Mouse (Mus musculus) myocyte (in vitro differentiated cells): Measurements from ENCODE around the gene Clrn3. TPM values are rescaled to one million over a fixed set of nuclear protein-coding genes. Genes with fewer than 3 reads are reported as not detected.

Source experiments
- H3K27me3 ChIP-seq: one replicate; pipeline ENCODE4 v1.6.1; 2011; ENCODE audit not compliant: control insufficient read depth, insufficient read depth, insufficient read length
- H3K36me3 ChIP-seq: one replicate; pipeline ENCODE4 v1.6.1; 2011; ENCODE audit not compliant: control insufficient read depth, insufficient read depth
- H3K4me2 ChIP-seq: one replicate; pipeline ENCODE4 v1.6.1; 2011; ENCODE audit warnings: low read depth, control low read depth
- H3K4me3 ChIP-seq: one replicate; pipeline ENCODE4 v1.5.1; 2011; ENCODE audit warnings: mild to moderate bottlenecking, control low read depth, moderate library complexity
- H3K79me2 ChIP-seq: one replicate; pipeline ENCODE4 v1.6.1; 2011; ENCODE audit not compliant: control insufficient read depth, insufficient read depth
- H3ac ChIP-seq: one replicate; pipeline ENCODE4 v1.6.1; 2011; ENCODE audit not compliant: control insufficient read depth, insufficient read length
- CEBPB ChIP-seq: IDR thresholded peaks from 2 replicates; pipeline ENCODE4 v1.6.1; 2011; ENCODE audit warnings: mild to moderate bottlenecking, moderate library complexity; ENCODE audit not compliant: poor library complexity, insufficient read depth, severe bottlenecking
- E2F4 ChIP-seq: IDR thresholded peaks from one replicate; pipeline ENCODE4 v1.6.1; 2011; ENCODE audit warnings: mild to moderate bottlenecking, control low read depth, moderate library complexity; ENCODE audit not compliant: insufficient read depth
- MAX ChIP-seq: IDR thresholded peaks from one replicate; pipeline ENCODE4 v1.6.1; 2011; ENCODE audit warnings: low read depth, mild to moderate bottlenecking, control low read depth
- MYOD1 ChIP-seq, 3 experiments: IDR thresholded peaks; one replicate each; pipeline ENCODE4 v1.6.1; 2011; ENCODE audit warnings: control low read depth in 2 of 3, low read depth in 2 of 3, mild to moderate bottlenecking in 2 of 3, moderate library complexity in 1 of 3; ENCODE audit not compliant: insufficient read length in 2 of 3, control insufficient read depth in 1 of 3
- MYOG ChIP-seq, 3 experiments: IDR thresholded peaks; one replicate each; pipeline ENCODE4 v1.6.1; 2011; ENCODE audit warnings: control low read depth in 2 of 3, low read depth in 2 of 3, mild to moderate bottlenecking in 2 of 3; ENCODE audit not compliant: insufficient read length in 2 of 3, control insufficient read depth in 1 of 3, insufficient read depth in 1 of 3
- POLR2A ChIP-seq: IDR thresholded peaks from one replicate; pipeline ENCODE4 v1.6.1; 2011; ENCODE audit warnings: low read depth, mild to moderate bottlenecking, control low read depth, moderate library complexity; ENCODE audit not compliant: insufficient read length
- POLR2AphosphoS2 ChIP-seq: IDR thresholded peaks from one replicate; pipeline ENCODE4 v1.6.1; 2011; ENCODE audit warnings: low read depth, control low read depth; ENCODE audit not compliant: insufficient read length
- REST ChIP-seq: IDR thresholded peaks from one replicate; pipeline ENCODE4 v1.6.1; 2011; ENCODE audit warnings: mild to moderate bottlenecking, control low read depth, moderate library complexity; ENCODE audit not compliant: insufficient read depth, insufficient read length
- SRF ChIP-seq: IDR thresholded peaks from one replicate; pipeline ENCODE4 v1.6.1; 2011; ENCODE audit warnings: low read depth; ENCODE audit not compliant: control insufficient read depth, insufficient read length
- TCF12 ChIP-seq: IDR thresholded peaks from one replicate; pipeline ENCODE4 v1.6.1; 2011; ENCODE audit warnings: mild to moderate bottlenecking, control low read depth; ENCODE audit not compliant: poor library complexity, insufficient read depth, severe bottlenecking
- TCF3 ChIP-seq: IDR thresholded peaks from one replicate; pipeline ENCODE4 v1.6.1; 2011; ENCODE audit warnings: low read depth, control low read depth; ENCODE audit not compliant: insufficient read length
- USF1 ChIP-seq: IDR thresholded peaks from one replicate; pipeline ENCODE4 v1.6.1; 2011; ENCODE audit warnings: low read depth, mild to moderate bottlenecking, control low read depth, moderate library complexity
- polyA plus RNA-seq: library from polyadenylated mRNA; unstranded; fragments of >200 nt; fragmentation: generic; extraction: Trizol; gene quantifications from one replicate; pipeline ENCODE4 v1.2.1, GENCODE M21; 2012; ENCODE audit warnings: missing spikeins

Clrn3 gene
- polyA plus RNA-seq, 1 experiment = not detected

- H3K4me2 ChIP-seq = no peak overlapping the region
- TF ChIP-seq CEBPB (no peak), USF1 (no peak), POLR2AphosphoS2 (no peak), TCF3 (no peak), E2F4 (no peak), SRF (no peak), POLR2A (no peak), MAX (no peak), MYOG (IDR thresholded peaks at IDR 0.05; ENCODE audit: control insufficient read depth in 1 of 3, insufficient read depth in 1 of 3, insufficient read length in 2 of 3, low read depth in 2 of 3) (no peak), REST (no peak), MYOD1 (IDR thresholded peaks at IDR 0.05; ENCODE audit: control insufficient read depth in 1 of 3, insufficient read length in 2 of 3, low read depth in 2 of 3) (no peak), TCF12 (no peak)
- H3K36me3 ChIP-seq = no peaks in the 10 kb centered on the region
- H3K79me2 ChIP-seq = no peaks in the 10 kb centered on the region
- no peaks in the 10 kb centered on the region for H3K27me3 ChIP-seq
- no peak overlapping the region for H3ac ChIP-seq
- H3K4me3 ChIP-seq = no peak overlapping the region
Observed at GRCm38 (mm10) chr7:135475981-135476380, 52.5 kb downstream of the Clrn3 start.

GRCm38 (mm10) chr7:135470319-135470718, 58.1 kb downstream of the Clrn3 start:
- Histone ChIP-seq H3K79me2 (no peaks in the 10 kb centered on the region), H3K4me2 (no peak overlapping the region), H3ac (no peak overlapping the region), H3K27me3 (peaks cover 6% of the 10 kb centered on the region), H3K36me3 (no peaks in the 10 kb centered on the region), H3K4me3 (no peak overlapping the region)
- TF ChIP-seq REST = no peak
- no peak for TF ChIP-seq TCF12
- no peak for TF ChIP-seq TCF3
- no peak for TF ChIP-seq USF1
- no peak for TF ChIP-seq MYOG (IDR thresholded peaks at IDR 0.05; ENCODE audit: control insufficient read depth in 1 of 3, insufficient read depth in 1 of 3, insufficient read length in 2 of 3, low read depth in 2 of 3)
- TF ChIP-seq MYOD1 (IDR thresholded peaks at IDR 0.05; ENCODE audit: control insufficient read depth in 1 of 3, insufficient read length in 2 of 3, low read depth in 2 of 3) = no peak
- TF ChIP-seq E2F4 = no peak
- no peak for TF ChIP-seq SRF
- TF ChIP-seq CEBPB = no peak
- TF ChIP-seq POLR2A = no peak
- TF ChIP-seq POLR2AphosphoS2 = no peak
- TF ChIP-seq MAX = no peak

GRCm38 (mm10) chr7:135468631-135469030, 59.8 kb downstream of the Clrn3 start:
- Histone ChIP-seq H3ac (no peak overlapping the region), H3K27me3 (peaks cover 6% of the 10 kb centered on the region), H3K4me2 (no peak overlapping the region), H3K79me2 (no peaks in the 10 kb centered on the region), H3K4me3 (no peak overlapping the region), H3K36me3 (no peaks in the 10 kb centered on the region)
- TF ChIP-seq CEBPB = no peak
- TF ChIP-seq MYOD1 (IDR thresholded peaks at IDR 0.05; ENCODE audit: control insufficient read depth in 1 of 3, insufficient read length in 2 of 3, low read depth in 2 of 3) = no peak
- TF ChIP-seq MAX = no peak
- no peak for TF ChIP-seq TCF3
- TF ChIP-seq SRF = no peak
- no peak for TF ChIP-seq TCF12
- TF ChIP-seq USF1 = no peak
- no peak for TF ChIP-seq POLR2A
- no peak for TF ChIP-seq REST
- no peak for TF ChIP-seq E2F4
- TF ChIP-seq MYOG (IDR thresholded peaks at IDR 0.05; ENCODE audit: control insufficient read depth in 1 of 3, insufficient read depth in 1 of 3, insufficient read length in 2 of 3, low read depth in 2 of 3) = no peak
- no peak for TF ChIP-seq POLR2AphosphoS2

GRCm38 (mm10) chr7:135465293-135465692, 63.2 kb downstream of the Clrn3 start:
- no peaks in the 10 kb centered on the region for H3K79me2 ChIP-seq
- H3K4me3 ChIP-seq = no peak overlapping the region
- no peaks in the 10 kb centered on the region for H3K36me3 ChIP-seq
- H3ac ChIP-seq = no peak overlapping the region
- H3K27me3 ChIP-seq = peaks cover 6% of the 10 kb centered on the region
- TF ChIP-seq E2F4 = no peak
- no peak for TF ChIP-seq MYOG (IDR thresholded peaks at IDR 0.05; ENCODE audit: control insufficient read depth in 1 of 3, insufficient read depth in 1 of 3, insufficient read length in 2 of 3, low read depth in 2 of 3)
- TF ChIP-seq USF1 = no peak
- TF ChIP-seq CEBPB = no peak
- no peak for TF ChIP-seq REST
- no peak for TF ChIP-seq TCF12
- TF ChIP-seq MYOD1 (IDR thresholded peaks at IDR 0.05; ENCODE audit: control insufficient read depth in 1 of 3, insufficient read length in 2 of 3, low read depth in 2 of 3) = no peak
- no peak for TF ChIP-seq POLR2AphosphoS2
- TF ChIP-seq POLR2A = no peak
- no peak for TF ChIP-seq TCF3
- TF ChIP-seq MAX = no peak
- no peak for TF ChIP-seq SRF
- no peak overlapping the region for H3K4me2 ChIP-seq

GRCm38 (mm10) chr7:135464689-135465259, 63.7 kb downstream of the Clrn3 start:
- no peaks in the 10 kb centered on the region for H3K36me3 ChIP-seq
- no peak overlapping the region for H3ac ChIP-seq
- peaks cover 6% of the 10 kb centered on the region for H3K27me3 ChIP-seq
- H3K79me2 ChIP-seq = no peaks in the 10 kb centered on the region
- H3K4me3 ChIP-seq = no peak overlapping the region
- no peak overlapping the region for H3K4me2 ChIP-seq
- no peak for TF ChIP-seq SRF
- no peak for TF ChIP-seq REST
- no peak for TF ChIP-seq E2F4
- TF ChIP-seq CEBPB = no peak
- no peak for TF ChIP-seq MYOG (IDR thresholded peaks at IDR 0.05; ENCODE audit: control insufficient read depth in 1 of 3, insufficient read depth in 1 of 3, insufficient read length in 2 of 3, low read depth in 2 of 3)
- TF ChIP-seq MYOD1 (IDR thresholded peaks at IDR 0.05; ENCODE audit: control insufficient read depth in 1 of 3, insufficient read length in 2 of 3, low read depth in 2 of 3) = no peak
- TF ChIP-seq TCF12 = no peak
- no peak for TF ChIP-seq POLR2A
- no peak for TF ChIP-seq TCF3
- no peak for TF ChIP-seq POLR2AphosphoS2
- no peak for TF ChIP-seq USF1
- no peak for TF ChIP-seq MAX
